Mouse (Mus musculus): ENCODE measurements at regions not wholly inside any gene's neighbourhood (a gene's known extent, or its start where the extent isn't known, plus 50 kb on each side); places are given as distances from the start of the nearest gene placed in this dataset.

DNA sequence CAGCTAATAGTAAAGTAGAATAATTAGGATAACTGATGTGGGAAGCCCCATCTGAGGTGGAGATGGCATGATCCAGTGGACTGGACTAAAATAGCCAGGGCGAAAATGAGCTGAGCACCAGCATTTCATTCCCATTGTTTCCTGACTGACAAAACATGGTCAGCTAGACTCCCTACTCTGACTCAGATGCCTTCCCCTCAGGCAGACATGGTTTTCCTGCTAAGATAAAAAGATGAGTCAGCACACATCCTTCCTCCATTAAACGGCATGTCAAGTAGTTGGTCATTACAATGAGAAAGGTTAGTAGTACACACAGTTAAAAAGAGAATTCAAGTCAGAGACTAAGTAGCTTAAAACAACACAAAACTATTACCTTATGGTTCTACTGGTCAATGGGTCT is 939.7 kb upstream of the Lrrc4c start:
- Histone ChIP-seq H3K27ac (ENCODE audit: low read length) (no peak overlapping the region), H3K9me3 (ENCODE audit: low read length) (no peaks in the 10 kb centered on the region), H3K4me2 (replicated peaks; ENCODE audit: low read depth, low read length) (no peak overlapping the region), H3K9ac (replicated peaks; ENCODE audit: low read length) (no peak overlapping the region), H3K4me1 (ENCODE audit: insufficient read depth, low read length) (no peaks in the 10 kb centered on the region), H3K27me3 (ENCODE audit: insufficient read depth, low read length) (no peaks in the 10 kb centered on the region), H3K36me3 (ENCODE audit: insufficient read depth, low read length) (no peaks in the 10 kb centered on the region), H3K4me3 (ENCODE audit: low read length) (no peak overlapping the region)
- ATAC-seq (ENCODE audit: low FRiP score, low TSS enrichment), result no peak
- 77% methylated on average over 2 of the region's 2 CpGs for WGBS

DNA sequence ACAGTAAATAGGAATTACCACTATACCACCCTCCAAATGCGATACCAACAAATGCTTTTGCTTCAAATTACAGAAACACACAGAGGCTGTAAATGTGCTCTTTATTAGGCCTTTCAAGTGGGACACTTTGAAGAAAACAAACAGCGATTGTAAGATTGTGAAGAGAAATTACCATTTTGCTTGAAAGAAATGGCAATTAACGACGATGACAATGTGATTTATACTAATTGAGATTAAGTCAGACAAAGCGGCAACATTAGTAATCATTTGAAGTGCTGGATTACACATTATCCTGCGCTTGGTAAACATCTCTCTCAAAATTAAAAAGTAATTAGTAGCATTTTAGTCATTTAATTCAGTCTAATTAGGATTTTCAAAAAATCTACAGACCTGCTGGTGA is 938.5 kb upstream of the Api5 start:
- H3K4me2 ChIP-seq (replicated peaks; ENCODE audit: low read depth, low read length), result no peak overlapping the region
- no peaks in the 10 kb centered on the region for H3K9me3 ChIP-seq (ENCODE audit: low read length)
- no peak overlapping the region for H3K9ac ChIP-seq (replicated peaks; ENCODE audit: low read length)
- no peaks in the 10 kb centered on the region for H3K27me3 ChIP-seq (ENCODE audit: insufficient read depth, low read length)
- whole genome bisulfite sequencing, result 75% methylated on average over 6 of the region's 6 CpGs
- H3K4me1 ChIP-seq (ENCODE audit: insufficient read depth, low read length), result no peaks in the 10 kb centered on the region
- no peaks in the 10 kb centered on the region for H3K36me3 ChIP-seq (ENCODE audit: insufficient read depth, low read length)
- no peak overlapping the region for H3K27ac ChIP-seq (ENCODE audit: low read length)
- no peak overlapping the region for H3K4me3 ChIP-seq (ENCODE audit: low read length)
- ATAC-seq (ENCODE audit: low FRiP score, low TSS enrichment), result no peak

DNA sequence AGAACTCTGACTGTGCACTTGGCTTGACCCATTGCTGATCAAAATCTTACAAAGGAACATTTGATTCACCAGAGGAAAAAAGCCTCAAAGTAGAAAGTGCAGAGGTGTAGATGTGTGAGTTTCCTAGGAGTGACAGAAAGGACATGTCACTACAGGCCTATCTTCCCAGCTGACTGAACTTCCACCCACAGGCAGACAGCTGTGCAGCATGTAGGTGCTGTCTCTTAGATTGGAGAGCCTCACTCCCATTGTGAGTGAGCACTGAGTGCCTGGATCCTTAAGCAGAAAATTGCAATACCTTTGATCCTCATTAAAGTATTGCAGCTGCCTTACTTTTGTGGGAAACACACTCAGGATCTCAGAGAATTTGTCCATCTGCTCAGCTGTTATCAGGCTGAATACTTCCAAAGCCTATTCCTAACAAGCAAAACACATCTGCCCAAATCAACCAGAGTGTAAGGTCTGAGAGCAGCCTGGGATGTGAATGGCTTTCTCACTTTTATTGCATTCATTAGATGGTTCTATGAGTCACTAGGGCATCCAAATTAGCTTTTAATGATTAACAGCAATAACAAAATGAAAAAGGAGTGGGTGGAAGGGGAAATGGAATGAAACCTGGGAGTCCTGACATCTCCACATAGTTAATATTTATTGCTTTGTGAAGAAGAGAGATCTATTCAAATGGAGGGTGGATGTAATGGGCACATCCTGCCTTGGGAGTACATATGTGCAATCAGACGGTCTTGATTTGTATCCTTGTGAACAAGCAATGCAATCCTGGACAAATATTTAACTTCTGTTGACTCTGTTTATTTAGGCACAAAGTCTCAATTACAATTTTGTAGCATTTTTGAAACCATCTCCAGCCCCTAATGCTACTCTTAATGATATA is 929.1 kb upstream of the Api5 start:
- Histone ChIP-seq H3K4me1 (ENCODE audit: insufficient read depth, low read length) (no peaks in the 10 kb centered on the region), H3K4me3 (ENCODE audit: low read length) (no peak overlapping the region), H3K27ac (ENCODE audit: low read length) (no peak overlapping the region), H3K4me2 (replicated peaks; ENCODE audit: low read depth, low read length) (no peak overlapping the region), H3K36me3 (ENCODE audit: insufficient read depth, low read length) (no peaks in the 10 kb centered on the region), H3K9ac (replicated peaks; ENCODE audit: low read length) (no peak overlapping the region), H3K9me3 (ENCODE audit: low read length) (no peaks in the 10 kb centered on the region), H3K27me3 (ENCODE audit: insufficient read depth, low read length) (no peaks in the 10 kb centered on the region)
- ATAC-seq (ENCODE audit: low FRiP score, low TSS enrichment), result peak; percentile 35; the same call in 1 of the 2 replicates
- 56% methylated on average over 1 of the region's 1 CpGs for WGBS
